Mouse (Mus musculus): ENCODE data around the gene Zmat3. TPM values are rescaled to one million over a fixed set of nuclear protein-coding genes. Genes with fewer than 3 reads are reported as not detected.

Zmat3 gene
- polyA plus RNA-seq, 1 experiment from 2014 or later, result 5.9 TPM

DNA sequence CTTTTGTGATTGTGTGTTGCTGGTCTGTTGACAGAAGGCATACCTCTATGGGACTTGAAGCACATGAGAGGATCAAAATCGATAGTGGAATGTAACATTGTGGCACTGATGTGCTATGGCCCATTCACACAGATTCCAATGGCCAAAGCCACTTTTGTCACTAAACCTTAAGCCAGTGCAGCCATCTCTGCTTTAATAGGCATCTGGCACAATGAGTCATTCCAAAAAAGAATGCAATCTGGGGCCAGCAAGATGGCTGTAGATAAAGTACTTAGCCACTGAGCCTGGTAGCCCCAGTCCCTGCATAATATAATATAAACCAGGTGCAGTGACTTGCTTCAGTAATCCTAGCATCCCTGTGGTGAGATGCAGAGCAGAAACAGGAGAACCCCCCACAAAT is 1.7 kb upstream of the Zmat3 start:
- H3K4me3 ChIP-seq (replicated peaks), result no peak overlapping the region
- H3K36me3 ChIP-seq, result no peaks in the 10 kb centered on the region
- H3K9ac ChIP-seq (replicated peaks), result no peak overlapping the region
- peaks cover 8% of the 10 kb centered on the region for H3K27me3 ChIP-seq
- H3K4me2 ChIP-seq, result no peak overlapping the region
- no peak for ATAC-seq (ENCODE audit: insufficient number of reproducible peaks, insufficient read depth, low FRiP score, low TSS enrichment, low read depth)
- no peak overlapping the region for H3K27ac ChIP-seq
- 84% methylated on average over 1 of the region's 1 CpGs for WGBS
- peaks cover 9% of the 10 kb centered on the region for H3K4me1 ChIP-seq (replicated peaks)
- no peaks in the 10 kb centered on the region for H3K9me3 ChIP-seq

DNA sequence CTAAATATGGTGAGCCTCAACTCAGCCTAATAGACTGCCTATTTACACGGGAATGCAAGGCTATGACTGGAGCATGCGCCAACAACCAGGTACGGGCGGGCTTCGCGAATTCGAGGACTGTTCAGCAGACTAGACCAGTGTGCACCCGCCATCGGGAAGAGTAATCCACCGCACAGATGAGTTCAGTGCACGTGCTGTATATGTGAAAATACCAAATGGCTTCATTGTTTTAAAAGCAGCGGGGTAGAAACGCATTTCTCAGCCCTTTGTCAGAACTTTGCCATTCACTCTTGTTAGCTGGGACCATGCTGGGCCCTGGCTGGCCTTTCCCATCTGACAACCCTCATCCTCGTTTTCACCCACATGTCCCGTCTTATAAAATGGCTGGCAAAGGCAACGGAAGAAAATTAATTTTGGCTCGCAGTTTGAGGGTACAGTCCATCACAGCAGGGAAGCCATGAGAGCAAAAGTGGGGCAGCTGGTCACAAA is 476 bp upstream of the Zmat3 start:
- Histone ChIP-seq H3K9ac (replicated peaks) (no peak overlapping the region), H3K4me1 (replicated peaks) (peaks cover 10% of the 10 kb centered on the region), H3K4me3 (replicated peaks) (peak overlapping the region; percentile 87), H3K36me3 (no peaks in the 10 kb centered on the region), H3K9me3 (no peaks in the 10 kb centered on the region), H3K27ac (no peak overlapping the region), H3K27me3 (peaks cover 8% of the 10 kb centered on the region), H3K4me2 (peak overlapping the region; percentile 79)
- ATAC-seq (ENCODE audit: insufficient number of reproducible peaks, insufficient read depth, low FRiP score, low TSS enrichment, low read depth), result peak; percentile 14; the same call in 1 of the 2 replicates
- WGBS, result 64% methylated on average over 17 of the region's 17 CpGs

DNA sequence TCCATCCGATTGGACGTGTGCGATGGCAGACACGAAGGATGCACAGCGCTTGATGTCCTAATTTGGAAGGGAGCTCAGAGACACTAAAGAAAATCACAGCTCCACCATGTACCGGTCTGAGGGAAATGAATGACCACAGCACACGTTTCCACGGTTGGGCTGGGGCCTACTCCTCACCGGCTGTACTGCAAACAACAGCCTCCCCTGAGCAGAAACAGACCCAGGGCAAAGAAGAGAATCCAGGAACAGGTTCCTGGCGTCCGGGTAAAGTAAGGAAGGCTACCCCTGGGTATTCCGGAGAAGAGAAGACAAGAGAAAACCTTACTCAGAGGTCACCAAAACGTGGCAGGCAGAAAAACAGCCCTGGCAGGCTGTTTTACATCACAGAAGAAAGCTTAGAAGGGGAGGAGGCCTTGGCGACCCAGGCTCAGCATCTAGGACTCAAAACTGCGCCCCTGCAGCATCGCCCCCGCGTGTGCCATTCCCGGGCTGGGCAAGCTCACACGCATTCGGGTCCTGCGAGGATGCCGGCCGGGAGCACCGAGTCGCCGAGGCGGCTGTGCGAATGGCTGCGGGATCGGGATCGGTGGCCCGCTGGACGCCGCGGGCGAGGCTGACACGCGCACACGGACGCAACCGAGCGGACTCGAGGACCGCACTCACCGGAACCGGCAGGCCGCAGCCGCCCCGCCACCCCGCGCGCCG is 821 bp downstream of the Zmat3 start:
- no peak for ATAC-seq (ENCODE audit: insufficient number of reproducible peaks, insufficient read depth, low FRiP score, low TSS enrichment, low read depth)
- peak overlapping the region; percentile 79 for H3K27ac ChIP-seq
- H3K4me1 ChIP-seq (replicated peaks), result peaks cover 19% of the 10 kb centered on the region
- peak overlapping the region; percentile 87 for H3K4me3 ChIP-seq (replicated peaks)
- no peaks in the 10 kb centered on the region for H3K9me3 ChIP-seq
- H3K36me3 ChIP-seq, result no peaks in the 10 kb centered on the region
- H3K4me2 ChIP-seq, result peak overlapping the region; percentile 79
- WGBS, result under 1% methylated on average over 54 of the region's 54 CpGs
- peak overlapping the region; percentile 80 for H3K9ac ChIP-seq (replicated peaks)
- H3K27me3 ChIP-seq, result peaks cover 8% of the 10 kb centered on the region

DNA sequence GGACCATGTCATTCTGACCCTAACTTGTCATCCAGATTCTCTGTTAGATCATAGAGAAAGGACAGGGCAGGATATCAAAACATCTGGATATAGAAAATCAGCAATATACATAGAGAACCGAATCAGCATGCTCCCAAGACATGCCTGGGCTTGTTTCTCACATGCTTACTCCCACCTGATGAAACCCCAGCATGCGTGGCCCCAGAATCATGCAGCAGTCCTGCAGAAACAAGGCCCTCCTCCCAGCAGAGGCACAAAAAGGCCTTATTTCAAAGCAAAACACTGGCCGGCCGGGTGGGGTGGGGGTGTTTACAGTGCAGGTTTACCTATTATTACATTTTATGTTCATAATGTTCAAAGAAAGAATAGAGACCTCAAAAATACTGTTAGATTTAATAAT is 1.6 kb downstream of the Zmat3 start:
- Histone ChIP-seq H3K27me3 (peaks cover 8% of the 10 kb centered on the region), H3K36me3 (no peaks in the 10 kb centered on the region), H3K4me2 (peak overlapping the region; percentile 79), H3K4me3 (replicated peaks) (no peak overlapping the region), H3K4me1 (replicated peaks) (peaks cover 19% of the 10 kb centered on the region), H3K27ac (no peak overlapping the region), H3K9me3 (no peaks in the 10 kb centered on the region), H3K9ac (replicated peaks) (no peak overlapping the region)
- WGBS, result 52% methylated on average over 4 of the region's 4 CpGs
- no peak for ATAC-seq (ENCODE audit: insufficient number of reproducible peaks, insufficient read depth, low FRiP score, low TSS enrichment, low read depth)

DNA sequence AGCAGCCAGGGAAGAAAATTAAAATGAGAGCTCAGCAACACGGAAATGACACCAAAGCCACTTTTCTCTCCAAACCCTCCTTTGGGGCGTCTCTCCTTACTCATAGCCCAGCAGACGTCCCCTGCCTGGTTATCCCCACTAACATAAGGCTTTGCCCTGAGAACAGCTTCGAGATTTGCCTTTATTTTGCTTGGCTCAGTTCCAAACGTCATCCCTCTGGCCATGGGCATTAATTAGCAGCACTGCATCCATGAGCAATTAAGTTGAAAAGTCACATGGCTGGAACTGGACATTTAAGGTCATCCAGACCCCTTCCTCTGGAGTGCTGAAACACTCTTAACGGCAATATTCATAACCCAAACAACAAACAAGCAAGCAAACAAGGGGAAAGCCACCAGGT is 4.6 kb downstream of the Zmat3 start:
- H3K4me3 ChIP-seq (replicated peaks), result no peak overlapping the region
- ATAC-seq (ENCODE audit: insufficient number of reproducible peaks, insufficient read depth, low FRiP score, low TSS enrichment, low read depth), result no peak
- H3K36me3 ChIP-seq, result peaks cover under 1% of the 10 kb centered on the region; the same call in 1 of the 2 replicates
- peaks cover 2% of the 10 kb centered on the region; the same call in 1 of the 2 replicates for H3K27me3 ChIP-seq
- no peak overlapping the region for H3K27ac ChIP-seq
- peaks cover 17% of the 10 kb centered on the region for H3K4me1 ChIP-seq (replicated peaks)
- 36% methylated on average over 6 of the region's 6 CpGs for WGBS
- H3K9ac ChIP-seq (replicated peaks), result no peak overlapping the region
- H3K9me3 ChIP-seq, result no peaks in the 10 kb centered on the region
- no peak overlapping the region for H3K4me2 ChIP-seq

DNA sequence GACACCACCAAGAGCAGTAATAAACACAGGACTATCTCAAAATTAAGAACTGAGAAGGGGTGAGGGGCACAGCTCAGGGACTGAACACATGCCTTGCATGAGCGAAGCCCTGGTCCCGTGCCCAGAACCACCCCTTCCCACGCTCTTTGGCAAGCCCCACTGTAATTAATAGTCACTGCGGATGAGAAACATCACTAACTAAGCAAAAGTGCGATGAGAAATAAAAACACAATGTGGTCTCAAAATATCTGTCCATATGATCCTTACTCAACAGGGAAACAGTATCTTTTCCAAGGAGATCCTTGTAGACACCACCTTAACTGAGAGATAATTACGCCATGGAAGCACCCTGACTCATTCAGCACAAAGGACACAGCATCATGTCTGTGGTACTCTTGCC is 17.9 kb downstream of the Zmat3 start:
- H3K9me3 ChIP-seq, result no peaks in the 10 kb centered on the region
- no peaks in the 10 kb centered on the region for H3K27me3 ChIP-seq
- 93% methylated on average over 6 of the region's 6 CpGs for WGBS
- peaks cover 11% of the 10 kb centered on the region for H3K36me3 ChIP-seq
- ATAC-seq (ENCODE audit: insufficient number of reproducible peaks, insufficient read depth, low FRiP score, low TSS enrichment, low read depth), result no peak
- H3K4me3 ChIP-seq (replicated peaks), result no peak overlapping the region
- no peak overlapping the region for H3K9ac ChIP-seq (replicated peaks)
- H3K27ac ChIP-seq, result no peak overlapping the region
- H3K4me2 ChIP-seq, result no peak overlapping the region
- no peaks in the 10 kb centered on the region for H3K4me1 ChIP-seq (replicated peaks)

DNA sequence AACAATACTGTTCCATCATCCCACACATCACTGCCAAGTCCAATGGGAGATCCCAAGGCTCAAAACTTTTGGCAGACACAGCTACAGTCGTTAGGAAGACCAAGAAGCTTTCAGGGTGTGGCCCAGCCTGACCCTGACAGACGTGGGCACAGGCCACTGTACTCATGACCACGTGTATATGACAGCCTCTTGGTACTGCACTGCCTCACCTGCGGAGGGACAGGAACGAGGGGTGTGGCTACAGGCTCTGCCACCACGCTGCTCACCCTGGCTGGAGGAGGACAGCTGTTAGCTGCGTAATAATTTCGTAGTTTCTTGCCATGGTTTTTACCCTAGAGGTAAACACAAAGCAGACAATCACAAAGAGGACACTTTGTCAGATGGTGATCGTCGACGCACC is 20.6 kb downstream of the Zmat3 start:
- Histone ChIP-seq H3K9me3 (no peaks in the 10 kb centered on the region), H3K4me2 (no peak overlapping the region), H3K27ac (no peak overlapping the region), H3K4me3 (replicated peaks) (no peak overlapping the region), H3K9ac (replicated peaks) (no peak overlapping the region), H3K27me3 (no peaks in the 10 kb centered on the region), H3K36me3 (peaks cover 23% of the 10 kb centered on the region), H3K4me1 (replicated peaks) (no peaks in the 10 kb centered on the region)
- 85% methylated on average over 11 of the region's 11 CpGs for WGBS
- ATAC-seq (ENCODE audit: insufficient number of reproducible peaks, insufficient read depth, low FRiP score, low TSS enrichment, low read depth), result no peak

DNA sequence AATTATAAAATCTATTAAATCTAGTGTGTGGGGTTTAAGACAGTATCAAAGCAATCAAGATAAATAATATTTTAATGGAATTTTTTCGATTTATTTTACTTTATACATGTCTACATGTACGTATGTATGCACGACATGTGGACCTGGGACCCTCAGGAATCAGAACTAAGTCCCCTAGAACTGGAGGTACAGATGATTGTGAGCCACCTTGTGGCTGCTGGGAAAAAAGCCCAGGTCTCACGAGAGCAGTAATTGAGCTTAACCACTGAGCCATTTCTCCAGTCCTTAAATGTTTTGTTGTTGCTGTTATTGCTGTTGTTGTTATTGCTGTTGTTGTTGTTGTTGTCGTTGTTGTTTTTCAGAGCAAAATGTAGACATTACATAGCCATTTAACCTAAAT is 21.0 kb downstream of the Zmat3 start:
- Histone ChIP-seq H3K27me3 (no peaks in the 10 kb centered on the region), H3K9me3 (no peaks in the 10 kb centered on the region), H3K27ac (no peak overlapping the region), H3K36me3 (peaks cover 23% of the 10 kb centered on the region), H3K4me3 (replicated peaks) (no peak overlapping the region), H3K9ac (replicated peaks) (no peak overlapping the region), H3K4me2 (no peak overlapping the region), H3K4me1 (replicated peaks) (no peaks in the 10 kb centered on the region)
- 71% methylated on average over 5 of the region's 5 CpGs for WGBS
- no peak for ATAC-seq (ENCODE audit: insufficient number of reproducible peaks, insufficient read depth, low FRiP score, low TSS enrichment, low read depth)

DNA sequence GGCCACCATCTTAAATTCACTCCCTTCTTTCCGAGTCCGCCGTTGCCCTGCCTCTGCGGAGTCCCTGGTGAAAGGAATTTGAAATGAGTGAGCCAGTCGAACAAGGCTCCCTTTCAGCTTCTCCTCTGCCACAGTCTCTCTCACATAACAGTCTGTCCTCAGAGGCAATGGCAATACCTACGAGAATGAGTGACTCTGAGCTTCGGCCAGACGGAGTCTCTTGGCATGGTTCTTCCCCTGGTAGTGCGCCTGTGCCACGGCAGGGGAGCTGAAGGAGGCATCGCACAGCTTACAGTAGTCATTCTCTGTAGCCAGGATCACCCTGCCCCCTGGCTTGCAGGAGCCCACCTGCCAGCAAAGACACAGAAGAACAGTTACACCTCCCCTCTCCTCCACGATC is 22.4 kb downstream of the Zmat3 start:
- Histone ChIP-seq H3K9me3 (no peaks in the 10 kb centered on the region), H3K9ac (replicated peaks) (no peak overlapping the region), H3K4me2 (no peak overlapping the region), H3K27me3 (no peaks in the 10 kb centered on the region), H3K27ac (no peak overlapping the region), H3K36me3 (peaks cover 23% of the 10 kb centered on the region), H3K4me3 (replicated peaks) (no peak overlapping the region), H3K4me1 (replicated peaks) (no peaks in the 10 kb centered on the region)
- no peak for ATAC-seq (ENCODE audit: insufficient number of reproducible peaks, insufficient read depth, low FRiP score, low TSS enrichment, low read depth)
- WGBS, result 91% methylated on average over 12 of the region's 12 CpGs

DNA sequence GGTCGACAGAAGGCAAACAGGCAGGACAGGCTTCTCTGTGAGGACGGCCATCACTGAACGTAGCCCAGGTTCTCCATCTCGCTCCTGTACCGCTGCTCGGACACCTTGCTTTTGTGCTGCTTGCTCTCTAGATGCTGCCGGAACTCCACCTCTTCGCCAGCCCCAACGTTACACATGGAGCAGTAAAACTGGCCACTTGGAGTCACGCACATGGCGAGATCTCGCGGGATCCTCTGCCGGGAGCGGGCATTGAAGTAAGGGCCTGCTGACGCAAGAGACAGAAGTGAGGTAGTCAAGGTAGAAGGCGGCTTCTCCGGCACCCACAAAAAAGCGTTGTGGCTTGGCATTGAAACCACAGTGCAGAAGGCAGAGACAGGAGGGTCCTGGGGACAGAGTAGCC is 24.4 kb downstream of the Zmat3 start:
- no peak overlapping the region for H3K4me3 ChIP-seq (replicated peaks)
- H3K9ac ChIP-seq (replicated peaks), result no peak overlapping the region
- WGBS, result 95% methylated on average over 19 of the region's 19 CpGs
- H3K9me3 ChIP-seq, result no peaks in the 10 kb centered on the region
- no peaks in the 10 kb centered on the region for H3K4me1 ChIP-seq (replicated peaks)
- no peak for ATAC-seq (ENCODE audit: insufficient number of reproducible peaks, insufficient read depth, low FRiP score, low TSS enrichment, low read depth)
- peaks cover 23% of the 10 kb centered on the region for H3K36me3 ChIP-seq
- H3K27ac ChIP-seq, result no peak overlapping the region
- no peaks in the 10 kb centered on the region for H3K27me3 ChIP-seq
- H3K4me2 ChIP-seq, result no peak overlapping the region

DNA sequence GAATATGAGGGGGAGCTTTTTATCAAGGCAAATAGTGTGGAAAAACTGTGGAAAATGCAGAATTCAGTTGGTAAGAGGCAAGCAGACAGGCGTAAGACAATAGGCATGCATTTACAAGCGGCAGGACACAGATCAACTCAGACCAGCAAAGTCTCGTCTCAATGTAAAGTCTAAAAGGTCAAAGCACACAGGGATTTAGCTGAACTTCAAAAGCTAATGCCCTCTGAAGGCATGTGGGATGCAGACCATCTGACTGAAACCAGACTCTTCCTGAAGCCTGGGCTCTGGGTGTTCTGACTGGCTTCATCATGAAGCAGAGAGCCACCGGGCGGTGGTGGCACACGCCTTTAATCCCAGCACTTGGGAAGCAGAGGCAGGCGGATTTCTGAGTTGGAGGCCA is 27.6 kb downstream of the Zmat3 start:
- WGBS, result 72% methylated on average over 7 of the region's 7 CpGs
- ATAC-seq (ENCODE audit: insufficient number of reproducible peaks, insufficient read depth, low FRiP score, low TSS enrichment, low read depth), result no peak
- no peak overlapping the region for H3K27ac ChIP-seq
- no peaks in the 10 kb centered on the region for H3K9me3 ChIP-seq
- no peak overlapping the region for H3K9ac ChIP-seq (replicated peaks)
- no peaks in the 10 kb centered on the region for H3K4me1 ChIP-seq (replicated peaks)
- peaks cover 15% of the 10 kb centered on the region for H3K36me3 ChIP-seq
- no peak overlapping the region for H3K4me3 ChIP-seq (replicated peaks)
- H3K27me3 ChIP-seq, result no peaks in the 10 kb centered on the region
- no peak overlapping the region for H3K4me2 ChIP-seq

DNA sequence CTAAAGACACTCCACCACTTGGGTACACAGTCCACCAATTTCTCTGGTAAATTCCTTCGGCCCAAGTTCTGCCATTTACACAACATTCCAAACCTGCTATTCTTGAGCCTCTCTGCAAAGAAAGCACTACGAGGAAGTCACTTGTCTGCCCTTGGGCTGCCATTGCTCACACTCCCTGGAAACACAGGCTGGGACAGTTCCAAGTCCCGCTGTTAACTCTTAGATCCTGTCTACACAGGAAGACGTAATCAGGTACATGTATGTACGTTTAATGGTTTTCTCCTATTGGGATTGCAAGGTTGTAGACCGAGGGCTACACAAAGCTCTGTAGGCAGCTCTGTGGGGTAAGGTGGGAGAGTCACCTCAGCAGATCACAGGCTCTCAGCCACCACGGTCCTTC is 28.0 kb downstream of the Zmat3 start:
- ATAC-seq (ENCODE audit: insufficient number of reproducible peaks, insufficient read depth, low FRiP score, low TSS enrichment, low read depth), result no peak
- no peak overlapping the region for H3K4me3 ChIP-seq (replicated peaks)
- peaks cover 12% of the 10 kb centered on the region; the same call in 1 of the 2 replicates for H3K36me3 ChIP-seq
- H3K4me1 ChIP-seq (replicated peaks), result no peaks in the 10 kb centered on the region
- no peaks in the 10 kb centered on the region for H3K27me3 ChIP-seq
- H3K9me3 ChIP-seq, result no peaks in the 10 kb centered on the region
- H3K4me2 ChIP-seq, result no peak overlapping the region
- no peak overlapping the region for H3K27ac ChIP-seq
- H3K9ac ChIP-seq (replicated peaks), result no peak overlapping the region
- 86% methylated on average over 7 of the region's 7 CpGs for WGBS

Measured in limb, embryonic 12.5 days (tissue).